Mouse (Mus musculus): ENCODE measurements at regions not wholly inside any gene's neighbourhood (a gene's known extent, or its start where the extent isn't known, plus 50 kb on each side); places are given as distances from the start of the nearest gene placed in this dataset.

DNA sequence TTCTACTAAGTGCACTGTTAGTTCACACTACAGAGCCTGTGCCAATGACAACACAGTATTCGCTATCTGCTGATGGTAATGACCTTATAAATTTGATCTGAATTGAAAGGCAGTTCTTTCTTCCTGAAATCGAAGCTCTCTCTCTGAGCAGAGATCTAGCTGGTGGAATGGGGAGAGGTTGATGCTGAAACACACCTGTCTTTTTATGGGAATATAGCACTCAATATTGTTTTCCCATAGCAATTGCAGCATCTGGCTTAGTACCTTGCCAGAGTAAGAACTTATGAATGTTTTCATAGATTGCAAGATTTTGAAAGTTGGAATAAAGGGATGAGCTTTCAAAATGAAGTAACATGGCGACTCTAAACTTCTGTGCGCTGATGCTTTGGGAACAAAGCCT, 444.0 kb upstream of the Klf12 start:
- Histone ChIP-seq H3K4me3 (ENCODE audit: low read depth, low read length) (no peak overlapping the region), H3K4me1 (ENCODE audit: control insufficient read depth, insufficient read depth, low read length) (no peaks in the 10 kb centered on the region), H3K9me3 (replicated peaks; ENCODE audit: control insufficient read depth, insufficient read depth, low read length, poor library complexity, severe bottlenecking) (no peaks in the 10 kb centered on the region), H3K27ac (ENCODE audit: insufficient read depth, low read length) (no peak overlapping the region), H3K9ac (ENCODE audit: low read depth, poor library complexity, severe bottlenecking) (no peak overlapping the region), H3K27me3 (ENCODE audit: control insufficient read depth, insufficient read depth, low read length, poor library complexity, severe bottlenecking) (no peaks in the 10 kb centered on the region), H3K36me3 (ENCODE audit: control insufficient read depth, insufficient read depth, low read length, poor library complexity, severe bottlenecking) (no peaks in the 10 kb centered on the region)
- no peak for TF ChIP-seq EP300 (IDR thresholded peaks at IDR 0.05; ENCODE audit: insufficient read depth, low read depth, low read length)
- no peak for TF ChIP-seq POLR2A (IDR thresholded peaks at IDR 0.05; ENCODE audit: insufficient read depth, low read length)
- TF ChIP-seq CTCF (IDR thresholded peaks at IDR 0.05; ENCODE audit: low read depth, low read length) = no peak

GRCm38 (mm10) chr14:100727701-100728100, 443.2 kb upstream of the Klf12 start:
- H3K9me3 ChIP-seq (replicated peaks; ENCODE audit: control insufficient read depth, insufficient read depth, low read length, poor library complexity, severe bottlenecking) = no peaks in the 10 kb centered on the region
- H3K9ac ChIP-seq (ENCODE audit: low read depth, poor library complexity, severe bottlenecking) = no peak overlapping the region
- H3K27ac ChIP-seq (ENCODE audit: insufficient read depth, low read length) = no peak overlapping the region
- no peaks in the 10 kb centered on the region for H3K36me3 ChIP-seq (ENCODE audit: control insufficient read depth, insufficient read depth, low read length, poor library complexity, severe bottlenecking)
- no peak overlapping the region for H3K4me3 ChIP-seq (ENCODE audit: low read depth, low read length)
- H3K27me3 ChIP-seq (ENCODE audit: control insufficient read depth, insufficient read depth, low read length, poor library complexity, severe bottlenecking) = no peaks in the 10 kb centered on the region
- no peaks in the 10 kb centered on the region for H3K4me1 ChIP-seq (ENCODE audit: control insufficient read depth, insufficient read depth, low read length)
- TF ChIP-seq CTCF (IDR thresholded peaks at IDR 0.05; ENCODE audit: low read depth, low read length) (no peak), EP300 (IDR thresholded peaks at IDR 0.05; ENCODE audit: insufficient read depth, low read depth, low read length) (no peak), POLR2A (IDR thresholded peaks at IDR 0.05; ENCODE audit: insufficient read depth, low read length) (no peak)

DNA sequence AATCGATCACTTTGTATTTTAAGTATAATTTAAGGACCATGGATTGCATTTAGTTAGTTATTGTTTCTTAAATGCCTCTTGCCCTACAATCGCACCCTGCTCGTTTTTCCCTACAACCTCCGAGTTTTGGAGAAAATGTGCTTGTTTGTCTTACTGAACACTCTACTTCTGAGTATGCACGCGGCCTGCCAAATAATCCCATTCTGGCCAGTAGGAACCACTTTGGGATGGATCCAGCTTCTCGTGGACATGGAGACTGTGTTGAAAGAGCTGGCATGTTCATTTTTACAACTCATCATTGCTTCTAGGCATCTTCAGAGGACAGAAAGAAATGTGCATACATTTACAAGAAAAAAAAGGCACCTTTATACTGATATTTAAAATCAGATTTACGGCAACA, 440.5 kb upstream of the Klf12 start:
- H3K27ac ChIP-seq (ENCODE audit: insufficient read depth, low read length) = no peak overlapping the region
- H3K9me3 ChIP-seq (replicated peaks; ENCODE audit: control insufficient read depth, insufficient read depth, low read length, poor library complexity, severe bottlenecking) = no peaks in the 10 kb centered on the region
- no peak overlapping the region for H3K9ac ChIP-seq (ENCODE audit: low read depth, poor library complexity, severe bottlenecking)
- H3K36me3 ChIP-seq (ENCODE audit: control insufficient read depth, insufficient read depth, low read length, poor library complexity, severe bottlenecking) = no peaks in the 10 kb centered on the region
- TF ChIP-seq EP300 (IDR thresholded peaks at IDR 0.05; ENCODE audit: insufficient read depth, low read depth, low read length) (no peak), CTCF (IDR thresholded peaks at IDR 0.05; ENCODE audit: low read depth, low read length) (no peak), POLR2A (IDR thresholded peaks at IDR 0.05; ENCODE audit: insufficient read depth, low read length) (no peak)
- H3K27me3 ChIP-seq (ENCODE audit: control insufficient read depth, insufficient read depth, low read length, poor library complexity, severe bottlenecking) = no peaks in the 10 kb centered on the region
- H3K4me3 ChIP-seq (ENCODE audit: low read depth, low read length) = no peak overlapping the region
- no peaks in the 10 kb centered on the region for H3K4me1 ChIP-seq (ENCODE audit: control insufficient read depth, insufficient read depth, low read length)

GRCm38 (mm10) chr14:100720667-100721066, 436.2 kb upstream of the Klf12 start:
- Histone ChIP-seq H3K4me1 (ENCODE audit: control insufficient read depth, insufficient read depth, low read length) (no peaks in the 10 kb centered on the region), H3K9me3 (replicated peaks; ENCODE audit: control insufficient read depth, insufficient read depth, low read length, poor library complexity, severe bottlenecking) (no peaks in the 10 kb centered on the region), H3K27me3 (ENCODE audit: control insufficient read depth, insufficient read depth, low read length, poor library complexity, severe bottlenecking) (no peaks in the 10 kb centered on the region), H3K36me3 (ENCODE audit: control insufficient read depth, insufficient read depth, low read length, poor library complexity, severe bottlenecking) (no peaks in the 10 kb centered on the region), H3K27ac (ENCODE audit: insufficient read depth, low read length) (no peak overlapping the region), H3K9ac (ENCODE audit: low read depth, poor library complexity, severe bottlenecking) (no peak overlapping the region), H3K4me3 (ENCODE audit: low read depth, low read length) (no peak overlapping the region)
- TF ChIP-seq POLR2A (IDR thresholded peaks at IDR 0.05; ENCODE audit: insufficient read depth, low read length) (no peak), EP300 (IDR thresholded peaks at IDR 0.05; ENCODE audit: insufficient read depth, low read depth, low read length) (no peak), CTCF (IDR thresholded peaks at IDR 0.05; ENCODE audit: low read depth, low read length) (no peak)

GRCm38 (mm10) chr14:100714952-100715351, 430.5 kb upstream of the Klf12 start:
- Histone ChIP-seq H3K36me3 (ENCODE audit: control insufficient read depth, insufficient read depth, low read length, poor library complexity, severe bottlenecking) (no peaks in the 10 kb centered on the region), H3K27ac (ENCODE audit: insufficient read depth, low read length) (no peak overlapping the region), H3K9ac (ENCODE audit: low read depth, poor library complexity, severe bottlenecking) (no peak overlapping the region), H3K4me3 (ENCODE audit: low read depth, low read length) (no peak overlapping the region), H3K9me3 (replicated peaks; ENCODE audit: control insufficient read depth, insufficient read depth, low read length, poor library complexity, severe bottlenecking) (no peaks in the 10 kb centered on the region), H3K4me1 (ENCODE audit: control insufficient read depth, insufficient read depth, low read length) (no peaks in the 10 kb centered on the region), H3K27me3 (ENCODE audit: control insufficient read depth, insufficient read depth, low read length, poor library complexity, severe bottlenecking) (no peaks in the 10 kb centered on the region)
- TF ChIP-seq CTCF (IDR thresholded peaks at IDR 0.05; ENCODE audit: low read depth, low read length) (no peak), EP300 (IDR thresholded peaks at IDR 0.05; ENCODE audit: insufficient read depth, low read depth, low read length) (no peak), POLR2A (IDR thresholded peaks at IDR 0.05; ENCODE audit: insufficient read depth, low read length) (no peak)

DNA sequence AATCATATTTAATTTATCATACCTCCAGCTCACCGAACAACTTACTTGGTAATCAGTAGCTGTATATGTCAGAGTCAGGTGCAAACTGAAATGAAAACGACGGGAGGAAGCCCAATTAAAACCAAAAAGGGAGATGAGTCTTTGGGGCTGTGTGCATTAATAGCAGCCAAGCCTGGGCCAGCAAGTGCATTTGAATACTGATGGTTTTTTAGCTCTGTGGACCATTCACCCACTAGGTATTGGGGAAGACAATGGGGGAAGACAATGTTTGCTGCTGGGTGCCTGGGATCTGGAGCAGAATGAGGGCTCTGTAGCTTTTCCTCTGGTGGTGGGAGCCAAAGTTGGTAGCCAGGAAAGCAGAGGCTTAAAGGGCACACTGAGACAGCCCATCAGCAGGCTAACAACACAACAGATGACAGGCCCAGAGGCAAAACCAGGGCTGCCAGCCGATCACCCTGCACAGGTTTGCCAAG, 429.6 kb upstream of the Klf12 start:
- H3K9me3 ChIP-seq (replicated peaks; ENCODE audit: control insufficient read depth, insufficient read depth, low read length, poor library complexity, severe bottlenecking) = no peaks in the 10 kb centered on the region
- no peaks in the 10 kb centered on the region for H3K36me3 ChIP-seq (ENCODE audit: control insufficient read depth, insufficient read depth, low read length, poor library complexity, severe bottlenecking)
- no peak overlapping the region for H3K9ac ChIP-seq (ENCODE audit: low read depth, poor library complexity, severe bottlenecking)
- no peaks in the 10 kb centered on the region for H3K27me3 ChIP-seq (ENCODE audit: control insufficient read depth, insufficient read depth, low read length, poor library complexity, severe bottlenecking)
- TF ChIP-seq POLR2A (IDR thresholded peaks at IDR 0.05; ENCODE audit: insufficient read depth, low read length) (no peak), CTCF (IDR thresholded peaks at IDR 0.05; ENCODE audit: low read depth, low read length) (no peak), EP300 (IDR thresholded peaks at IDR 0.05; ENCODE audit: insufficient read depth, low read depth, low read length) (no peak)
- no peaks in the 10 kb centered on the region for H3K4me1 ChIP-seq (ENCODE audit: control insufficient read depth, insufficient read depth, low read length)
- no peak overlapping the region for H3K27ac ChIP-seq (ENCODE audit: insufficient read depth, low read length)
- no peak overlapping the region for H3K4me3 ChIP-seq (ENCODE audit: low read depth, low read length)
